Mouse (Mus musculus): ENCODE measurements around the gene Gbp10. TPM values are rescaled to one million over a fixed set of nuclear protein-coding genes. Genes with fewer than 3 reads are reported as not detected.
"Not testable (repeated sequence)": the region's sequence is repeated elsewhere in the genome, so short reads cannot be mapped to it uniquely, and the experiment has no call there.

The Gbp10 gene
- polyA plus RNA-seq (2014; fragmentation: Nextera tagmentation; extraction: Ambion mirVana), result 0.10 and 0.33 TPM in 2 replicates

GRCm38 (mm10) chr5:105239483-105240047 lies at the start of gene Gbp10:
Gbp10 (minus strand) TSS chr5:105239533.
- H3K27me3 ChIP-seq (ENCODE audit: control insufficient read depth, insufficient read depth, low read length); H3K4me3 ChIP-seq (ENCODE audit: low read depth, low read length); DNase-seq (ENCODE audit: low spot score); H3K27ac ChIP-seq (replicated peaks; ENCODE audit: low read depth, low read length); H3K4me1 ChIP-seq (ENCODE audit: control insufficient read depth, insufficient read depth, low read length); H3K36me3 ChIP-seq (replicated peaks; ENCODE audit: control insufficient read depth, insufficient read depth, low read depth, low read length); ATAC-seq (replicated peaks; ENCODE audit: insufficient number of reproducible peaks, low FRiP score, low TSS enrichment, low read depth); H3K4me2 ChIP-seq (ENCODE audit: low read depth, low read length); H3K9me3 ChIP-seq (replicated peaks; ENCODE audit: control insufficient read depth, low read length); H3K9ac ChIP-seq (replicated peaks; ENCODE audit: low read length): not testable (repeated sequence)

GRCm38 (mm10) chr5:105260673-105261072 lies 21.3 kb upstream of the Gbp10 start:
- no CpG with 5 or more reads among the region's 3 CpGs for WGBS
- not testable (repeated sequence) for H3K9me3 ChIP-seq (replicated peaks; ENCODE audit: control insufficient read depth, low read length); H3K27me3 ChIP-seq (ENCODE audit: control insufficient read depth, insufficient read depth, low read length); H3K4me3 ChIP-seq (ENCODE audit: low read depth, low read length); ATAC-seq (replicated peaks; ENCODE audit: insufficient number of reproducible peaks, low FRiP score, low TSS enrichment, low read depth); H3K4me1 ChIP-seq (ENCODE audit: control insufficient read depth, insufficient read depth, low read length); H3K9ac ChIP-seq (replicated peaks; ENCODE audit: low read length); H3K27ac ChIP-seq (replicated peaks; ENCODE audit: low read depth, low read length); DNase-seq (ENCODE audit: low spot score); H3K36me3 ChIP-seq (replicated peaks; ENCODE audit: control insufficient read depth, insufficient read depth, low read depth, low read length); H3K4me2 ChIP-seq (ENCODE audit: low read depth, low read length)

- Histone ChIP-seq H3K9me3 (replicated peaks; ENCODE audit: control insufficient read depth, low read length) (no peaks in the 10 kb centered on the region), H3K27ac (replicated peaks; ENCODE audit: low read depth, low read length) (no peak overlapping the region), H3K36me3 (replicated peaks; ENCODE audit: control insufficient read depth, insufficient read depth, low read depth, low read length) (no peaks in the 10 kb centered on the region), H3K4me3 (ENCODE audit: low read depth, low read length) (no peak overlapping the region), H3K4me1 (ENCODE audit: control insufficient read depth, insufficient read depth, low read length) (no peaks in the 10 kb centered on the region), H3K4me2 (ENCODE audit: low read depth, low read length) (no peak overlapping the region), H3K27me3 (ENCODE audit: control insufficient read depth, insufficient read depth, low read length) (no peaks in the 10 kb centered on the region), H3K9ac (replicated peaks; ENCODE audit: low read length) (no peak overlapping the region)
- ATAC-seq (replicated peaks; ENCODE audit: insufficient number of reproducible peaks, low FRiP score, low TSS enrichment, low read depth) (no peak), DNase-seq (ENCODE audit: low spot score) (no peak)
These were observed 13.2 kb upstream of the Gbp10 start for GRCm38 (mm10) chr5:105252491-105252890.

- H3K27me3 ChIP-seq (ENCODE audit: control insufficient read depth, insufficient read depth, low read length); DNase-seq (ENCODE audit: low spot score); H3K4me1 ChIP-seq (ENCODE audit: control insufficient read depth, insufficient read depth, low read length); H3K4me2 ChIP-seq (ENCODE audit: low read depth, low read length); H3K9me3 ChIP-seq (replicated peaks; ENCODE audit: control insufficient read depth, low read length); H3K27ac ChIP-seq (replicated peaks; ENCODE audit: low read depth, low read length); H3K9ac ChIP-seq (replicated peaks; ENCODE audit: low read length); ATAC-seq (replicated peaks; ENCODE audit: insufficient number of reproducible peaks, low FRiP score, low TSS enrichment, low read depth); H3K36me3 ChIP-seq (replicated peaks; ENCODE audit: control insufficient read depth, insufficient read depth, low read depth, low read length); H3K4me3 ChIP-seq (ENCODE audit: low read depth, low read length): not testable (repeated sequence)
- 81% methylated on average over 3 of the region's 3 CpGs for WGBS
These were observed 5.4 kb upstream of the Gbp10 start for GRCm38 (mm10) chr5:105244741-105245140.

- H3K27me3 ChIP-seq (ENCODE audit: control insufficient read depth, insufficient read depth, low read length); H3K4me1 ChIP-seq (ENCODE audit: control insufficient read depth, insufficient read depth, low read length); H3K36me3 ChIP-seq (replicated peaks; ENCODE audit: control insufficient read depth, insufficient read depth, low read depth, low read length); H3K27ac ChIP-seq (replicated peaks; ENCODE audit: low read depth, low read length); ATAC-seq (replicated peaks; ENCODE audit: insufficient number of reproducible peaks, low FRiP score, low TSS enrichment, low read depth); H3K9me3 ChIP-seq (replicated peaks; ENCODE audit: control insufficient read depth, low read length); H3K4me3 ChIP-seq (ENCODE audit: low read depth, low read length); DNase-seq (ENCODE audit: low spot score); H3K9ac ChIP-seq (replicated peaks; ENCODE audit: low read length); H3K4me2 ChIP-seq (ENCODE audit: low read depth, low read length): not testable (repeated sequence)
- 88% methylated on average over 5 of the region's 5 CpGs for WGBS
These were observed 1.6 kb upstream of the Gbp10 start for GRCm38 (mm10) chr5:105240982-105241381.

GRCm38 (mm10) chr5:105238402-105238801 lies 931 bp downstream of the Gbp10 start:
- H3K27ac ChIP-seq (replicated peaks; ENCODE audit: low read depth, low read length); DNase-seq (ENCODE audit: low spot score); H3K9me3 ChIP-seq (replicated peaks; ENCODE audit: control insufficient read depth, low read length); H3K36me3 ChIP-seq (replicated peaks; ENCODE audit: control insufficient read depth, insufficient read depth, low read depth, low read length); ATAC-seq (replicated peaks; ENCODE audit: insufficient number of reproducible peaks, low FRiP score, low TSS enrichment, low read depth); H3K9ac ChIP-seq (replicated peaks; ENCODE audit: low read length); H3K27me3 ChIP-seq (ENCODE audit: control insufficient read depth, insufficient read depth, low read length); H3K4me3 ChIP-seq (ENCODE audit: low read depth, low read length); H3K4me1 ChIP-seq (ENCODE audit: control insufficient read depth, insufficient read depth, low read length); H3K4me2 ChIP-seq (ENCODE audit: low read depth, low read length): not testable (repeated sequence)
- WGBS, result 90% methylated on average over 1 of the region's 1 CpGs

- H3K4me3 ChIP-seq (ENCODE audit: low read depth, low read length); H3K27me3 ChIP-seq (ENCODE audit: control insufficient read depth, insufficient read depth, low read length); H3K27ac ChIP-seq (replicated peaks; ENCODE audit: low read depth, low read length); H3K4me1 ChIP-seq (ENCODE audit: control insufficient read depth, insufficient read depth, low read length); H3K9me3 ChIP-seq (replicated peaks; ENCODE audit: control insufficient read depth, low read length); H3K36me3 ChIP-seq (replicated peaks; ENCODE audit: control insufficient read depth, insufficient read depth, low read depth, low read length); ATAC-seq (replicated peaks; ENCODE audit: insufficient number of reproducible peaks, low FRiP score, low TSS enrichment, low read depth); DNase-seq (ENCODE audit: low spot score); H3K4me2 ChIP-seq (ENCODE audit: low read depth, low read length); H3K9ac ChIP-seq (replicated peaks; ENCODE audit: low read length): not testable (repeated sequence)
- 75% methylated on average over 3 of the region's 3 CpGs for WGBS
These were observed 3.3 kb downstream of the Gbp10 start for GRCm38 (mm10) chr5:105236040-105236439.

GRCm38 (mm10) chr5:105208957-105209356 lies 30.4 kb downstream of the Gbp10 start:
- H3K9me3 ChIP-seq (replicated peaks; ENCODE audit: control insufficient read depth, low read length); H3K27ac ChIP-seq (replicated peaks; ENCODE audit: low read depth, low read length); H3K36me3 ChIP-seq (replicated peaks; ENCODE audit: control insufficient read depth, insufficient read depth, low read depth, low read length); DNase-seq (ENCODE audit: low spot score); H3K9ac ChIP-seq (replicated peaks; ENCODE audit: low read length); H3K27me3 ChIP-seq (ENCODE audit: control insufficient read depth, insufficient read depth, low read length); H3K4me3 ChIP-seq (ENCODE audit: low read depth, low read length); H3K4me2 ChIP-seq (ENCODE audit: low read depth, low read length); H3K4me1 ChIP-seq (ENCODE audit: control insufficient read depth, insufficient read depth, low read length); ATAC-seq (replicated peaks; ENCODE audit: insufficient number of reproducible peaks, low FRiP score, low TSS enrichment, low read depth): not testable (repeated sequence)
- no CpG with 5 or more reads among the region's 3 CpGs for WGBS

Data from embryonic facial prominence, embryonic 11.5 days (tissue).